8 mouse cellular contexts compared by ENCODE assay signal in the genomic region with DNA sequence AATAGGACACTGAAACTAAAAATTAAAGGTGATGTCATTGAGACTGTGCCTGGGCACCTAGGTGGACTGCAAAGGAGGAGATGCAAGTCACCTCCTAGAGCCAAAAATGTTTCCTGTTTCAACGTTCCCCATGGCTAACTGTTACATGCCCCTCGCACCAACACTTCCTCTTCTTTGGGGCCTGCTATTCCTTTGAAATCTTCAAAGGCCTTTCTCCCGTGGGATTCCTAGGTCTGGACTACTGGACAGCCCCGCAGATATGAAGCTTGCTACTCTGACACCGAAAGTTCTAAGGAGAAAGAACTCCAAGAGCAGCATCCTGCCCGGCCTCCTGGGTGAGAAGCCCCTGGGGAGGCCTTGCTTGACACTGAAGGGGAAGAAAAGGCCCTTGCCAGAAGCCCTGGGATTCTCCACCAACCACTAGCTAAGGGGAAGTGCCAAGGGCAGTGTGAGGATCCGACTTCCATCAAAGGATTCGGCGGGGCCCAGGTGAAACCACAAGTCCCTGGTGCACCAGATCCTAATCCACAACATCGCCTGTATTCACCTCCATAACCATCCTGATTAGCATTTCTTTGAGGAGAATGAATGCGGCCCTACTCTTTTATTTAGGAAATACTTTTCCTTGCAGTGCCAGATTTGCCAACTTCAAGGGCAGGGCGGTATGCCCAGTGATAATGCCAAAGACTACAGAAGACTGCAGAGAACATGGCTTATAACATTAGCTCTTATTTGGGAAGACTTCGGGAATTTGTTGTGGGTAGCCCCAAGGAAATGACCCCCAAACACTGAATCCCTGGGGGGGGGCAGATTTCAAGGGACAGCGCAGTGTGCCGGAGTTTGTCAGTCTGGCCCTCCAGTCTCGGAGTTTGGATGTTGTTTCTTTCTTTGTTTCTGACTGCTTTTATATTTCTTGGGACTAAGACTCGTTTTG. TPM values are rescaled to one million over a fixed set of nuclear protein-coding genes. Genes with fewer than 3 reads are reported as not detected.
DNase-seq lines count a peak whose midpoint lies in the region; ATAC-seq and TF ChIP-seq lines count a peak whose summit lies in the region.

No protein-coding gene starts in this region.

- H3K36me3 ChIP-seq in embryonic facial prominence, embryonic 10.5 days (replicated peaks): peaks cover 4% of the 10 kb centered on the region

- TF ChIP-seq CTCF in lung, adult 2 months (IDR thresholded peaks at IDR 0.05; ENCODE audit: insufficient read depth, low read length): no peak

- peaks cover 22% of the 10 kb centered on the region for H3K27me3 ChIP-seq in embryonic facial prominence, embryonic 10.5 days (replicated peaks; ENCODE audit: low read depth, poor library complexity, severe bottlenecking)

- peak; percentile 63 to 68 for ATAC-seq in hematopoietic stem cell, adult 5-6 weeks (replicated peaks in 1 of 2; ENCODE audit: insufficient read depth in 1 of 2, low FRiP score in 2 of 2, low TSS enrichment in 1 of 2, low read depth in 1 of 2, poor library complexity in 2 of 2, severe bottlenecking in 2 of 2)

- WGBS in lung, adult 2 months: 31% methylated on average over 17 of the region's 17 CpGs
- 22% methylated on average over 17 of the region's 17 CpGs for WGBS in embryonic facial prominence, embryonic 10.5 days

- DNase-seq in lung, adult 2 months: peak; percentile 12
- no peak for DNase-seq in lung, postnatal 25 days (ENCODE audit: low spot score)
- peak; percentile 23 for DNase-seq in embryonic facial prominence, embryonic 10.5 days (ENCODE audit: low spot score)
- peak; percentile 27 for DNase-seq in lung, postnatal 10 days
- DNase-seq in urinary bladder, postnatal 36 days (ENCODE audit: low spot score in 2 of 2): no peak
- no peak for DNase-seq in retina, embryonic 14.5 days (ENCODE audit: low spot score)
- no peak for DNase-seq in cerebellum, adult 8-10 months

- H3K27ac ChIP-seq in embryonic facial prominence, embryonic 10.5 days (replicated peaks): peak overlapping the region; percentile 91

- peaks cover 11% of the 10 kb centered on the region for H3K4me1 ChIP-seq in lung, adult 2 months (ENCODE audit: control insufficient read depth, insufficient read depth, low read length)
- H3K4me1 ChIP-seq in embryonic facial prominence, embryonic 10.5 days: peaks cover 48% of the 10 kb centered on the region

- H3K4me3 ChIP-seq in lung, adult 2 months (replicated peaks; ENCODE audit: extremely low read depth, low read depth, low read length): peak overlapping the region; percentile 67
- H3K4me3 ChIP-seq in embryonic facial prominence, embryonic 10.5 days: peak overlapping the region; percentile 88

- H3K9me3 ChIP-seq in embryonic facial prominence, embryonic 10.5 days: no peaks in the 10 kb centered on the region

- TF ChIP-seq POLR2A in lung, adult 2 months (IDR thresholded peaks at IDR 0.05; ENCODE audit: borderline replicate concordance, extremely low read depth, low read depth, low read length): no peak

RNA-seq across cellular contexts. Expression of gene Rab31, which starts 1.3 kb away (rescaled TPM):
- 33.2 and 48.9 TPM in 2 replicates for polyA plus RNA-seq in lung, adult 2 months (2012; rRNA removed)
- polyA plus RNA-seq in embryonic facial prominence, embryonic 10.5 days (2016; fragmentation: Nextera tagmentation; extraction: Ambion mirVana): 54.6 and 58.7 TPM in 2 replicates
- total RNA-seq in hematopoietic stem cell, adult 5-6 weeks (2017): 67.1 and 73.0 TPM in 2 replicates

RNA-seq across cellular contexts. Expression of gene Ppp4r1, which starts 11.1 kb away (rescaled TPM):
- 34.7 and 45.5 TPM in 2 replicates for polyA plus RNA-seq in lung, adult 2 months (2012; rRNA removed)
- polyA plus RNA-seq in embryonic facial prominence, embryonic 10.5 days (2016; fragmentation: Nextera tagmentation; extraction: Ambion mirVana): 61.4 and 67.4 TPM in 2 replicates
- total RNA-seq in hematopoietic stem cell, adult 5-6 weeks (2017): 50.5 and 51.6 TPM in 2 replicates

Comparison
In these comparisons a context has a peak if more than half of its experiments do, and no peak if none do; other contexts are left out.
1. DNase-seq: peak in lung, adult 2 months (single experiment), embryonic facial prominence, embryonic 10.5 days (single experiment) and lung, postnatal 10 days (single experiment); none in lung, postnatal 25 days (single experiment), urinary bladder, postnatal 36 days (0 of 2), retina, embryonic 14.5 days (single experiment) and cerebellum, adult 8-10 months (single experiment).